Mouse (Mus musculus) megakaryocyte, embryonic 14.5 days (primary cell): ENCODE data around the gene Plekho2.

Experiments used
- FLI1 ChIP-seq: IDR thresholded peaks from 2 replicates; pipeline ENCODE4 v1.6.1; 2012; ENCODE audit warnings: low read length, inconsistent platforms, mixed read lengths
- GATA1 ChIP-seq: IDR thresholded peaks from 3 replicates; pipeline ENCODE4 v1.6.1; 2012; ENCODE audit warnings: mixed read lengths, low read length, inconsistent platforms, borderline replicate concordance

DNA sequence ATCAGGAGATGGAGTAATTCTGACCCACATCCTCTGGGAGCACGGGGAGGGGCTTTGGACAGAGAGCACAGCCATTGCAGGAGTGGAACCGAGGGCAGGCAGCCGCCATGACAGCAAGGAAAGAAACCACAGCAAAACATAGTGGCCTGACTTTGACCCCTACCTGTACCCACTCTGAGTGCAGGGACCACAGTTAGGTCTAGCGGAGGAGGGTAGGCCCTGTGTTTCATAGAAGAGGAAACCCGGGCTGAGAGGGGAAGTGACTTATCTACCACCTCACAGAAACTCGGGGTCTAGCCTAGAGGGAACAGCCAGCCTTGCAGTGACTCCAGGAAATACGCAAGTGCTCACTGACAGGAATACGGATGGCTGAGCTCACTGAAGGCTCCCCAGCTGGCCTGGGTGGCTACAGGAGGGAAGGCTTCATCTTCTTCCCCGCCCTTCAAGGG lies 1.0 kb downstream of the Plekho2 start:
- peak; percentile 53; the same call in 1 of the 3 replicates for TF ChIP-seq GATA1
- TF ChIP-seq FLI1: peak; percentile 47; the same call in 1 of the 2 replicates
